Mouse (Mus musculus) urinary bladder, adult 18-20 months (tissue): ENCODE results near the gene Tbcb.
"Not testable (repeated sequence)": the region's sequence is repeated elsewhere in the genome, so short reads cannot be mapped to it uniquely, and the experiment has no call there.

Source experiments
- DNase-seq, 2 experiments: peaks; one replicate each; pipeline ENCODE4 v3.0.0; 2022; ENCODE audit warnings: low spot score in 2 of 2, mixed read lengths in 2 of 2

The Tbcb gene

GRCm38 (mm10) chr7:30222205-30222604 lies 9.9 kb downstream of the Tbcb start:
- no peak for DNase-seq

- DNase-seq: no peak
These were observed 10.6 kb downstream of the Tbcb start for GRCm38 (mm10) chr7:30221433-30221832.

DNA sequence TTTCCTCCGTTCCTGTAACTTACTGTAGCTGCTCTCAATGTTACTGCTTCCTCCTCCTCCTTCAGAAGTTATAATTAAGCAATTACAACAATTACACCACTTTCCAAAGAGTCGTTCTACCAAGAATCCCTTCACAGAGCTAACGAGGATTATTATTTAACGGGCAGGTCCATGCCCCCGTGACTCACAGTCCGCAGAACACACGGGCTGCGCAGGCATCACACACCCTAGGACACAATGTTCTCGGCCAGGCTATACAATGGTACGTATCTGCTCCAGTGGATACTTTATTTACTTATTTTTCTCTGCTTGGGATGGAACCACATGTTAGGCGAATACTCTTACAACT lies 12.1 kb downstream of the Tbcb start:
- no peak for DNase-seq

GRCm38 (mm10) chr7:30219293-30220007 lies 12.6 kb downstream of the Tbcb start:
- DNase-seq: no peak

DNA sequence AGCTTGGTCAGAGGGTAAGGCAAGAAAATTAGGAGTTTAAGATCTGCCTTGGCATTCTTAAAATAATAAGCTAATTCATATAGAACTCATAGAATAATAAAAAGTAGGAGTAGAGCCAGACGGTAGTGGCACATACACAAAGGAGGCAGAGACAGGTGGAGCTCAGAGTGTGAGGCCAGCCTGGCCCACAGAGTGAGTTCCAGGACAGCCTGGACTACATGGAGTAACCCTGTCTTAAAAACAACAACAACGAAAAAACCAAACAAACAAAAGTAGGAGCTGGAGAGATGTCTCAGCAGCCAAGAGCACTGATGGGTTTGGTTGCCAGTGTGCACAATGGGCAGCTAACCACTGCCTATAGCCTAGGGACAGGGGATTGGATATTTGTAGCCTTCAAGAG lies 14.8 kb downstream of the Tbcb start:
- no peak for DNase-seq

GRCm38 (mm10) chr7:30216723-30217151 lies 15.3 kb downstream of the Tbcb start:
- peak in 1 of 2 experiments; percentile 30 for DNase-seq

- DNase-seq: no peak
These were observed 16.2 kb downstream of the Tbcb start for GRCm38 (mm10) chr7:30215875-30216274.

DNA sequence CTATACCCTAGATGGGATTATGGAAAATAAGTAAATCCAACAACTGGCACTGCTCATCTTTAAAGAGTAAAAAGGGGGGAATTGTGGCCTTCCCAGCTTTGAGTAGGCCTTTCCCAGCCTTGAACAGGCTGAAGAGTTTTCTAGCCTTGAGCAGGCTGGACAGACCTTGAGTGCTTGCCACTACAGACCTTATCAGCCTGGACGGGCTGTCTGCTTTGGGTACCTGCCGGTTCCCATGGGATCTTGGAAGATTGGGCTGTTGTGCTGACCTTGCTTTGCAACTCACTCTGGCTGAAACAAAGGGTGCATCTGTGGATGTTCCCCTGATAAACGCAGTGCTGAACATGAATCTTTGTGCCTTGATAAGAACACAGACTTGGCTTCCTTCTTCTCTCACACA lies 18.2 kb downstream of the Tbcb start:
- DNase-seq: no peak

DNA sequence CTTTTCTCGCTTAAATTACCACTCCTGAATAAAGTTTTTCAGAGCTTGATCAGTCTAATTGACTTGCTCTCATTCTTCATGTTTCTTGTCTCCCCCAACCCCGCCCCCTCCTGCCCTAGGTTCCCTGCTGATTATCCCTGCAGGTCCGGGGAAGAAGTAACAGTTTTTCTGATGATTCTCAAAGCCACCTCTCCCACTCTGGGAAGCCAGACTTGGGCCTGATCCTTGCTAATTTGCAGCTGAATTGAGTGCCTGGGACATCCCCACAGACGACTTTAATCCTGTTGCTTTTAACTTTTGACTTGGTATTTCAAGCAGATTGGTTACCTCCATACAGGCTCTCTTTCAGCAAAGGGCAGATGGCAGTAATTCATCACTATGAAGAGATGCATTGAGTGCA lies 21.0 kb downstream of the Tbcb start:
- DNase-seq: no peak

GRCm38 (mm10) chr7:30206364-30206763 lies 25.7 kb downstream of the Tbcb start:
- DNase-seq: not testable (repeated sequence)

GRCm38 (mm10) chr7:30205383-30205782 lies 26.7 kb downstream of the Tbcb start:
- no peak for DNase-seq

GRCm38 (mm10) chr7:30204380-30204779 lies 27.7 kb downstream of the Tbcb start:
- no peak for DNase-seq

DNA sequence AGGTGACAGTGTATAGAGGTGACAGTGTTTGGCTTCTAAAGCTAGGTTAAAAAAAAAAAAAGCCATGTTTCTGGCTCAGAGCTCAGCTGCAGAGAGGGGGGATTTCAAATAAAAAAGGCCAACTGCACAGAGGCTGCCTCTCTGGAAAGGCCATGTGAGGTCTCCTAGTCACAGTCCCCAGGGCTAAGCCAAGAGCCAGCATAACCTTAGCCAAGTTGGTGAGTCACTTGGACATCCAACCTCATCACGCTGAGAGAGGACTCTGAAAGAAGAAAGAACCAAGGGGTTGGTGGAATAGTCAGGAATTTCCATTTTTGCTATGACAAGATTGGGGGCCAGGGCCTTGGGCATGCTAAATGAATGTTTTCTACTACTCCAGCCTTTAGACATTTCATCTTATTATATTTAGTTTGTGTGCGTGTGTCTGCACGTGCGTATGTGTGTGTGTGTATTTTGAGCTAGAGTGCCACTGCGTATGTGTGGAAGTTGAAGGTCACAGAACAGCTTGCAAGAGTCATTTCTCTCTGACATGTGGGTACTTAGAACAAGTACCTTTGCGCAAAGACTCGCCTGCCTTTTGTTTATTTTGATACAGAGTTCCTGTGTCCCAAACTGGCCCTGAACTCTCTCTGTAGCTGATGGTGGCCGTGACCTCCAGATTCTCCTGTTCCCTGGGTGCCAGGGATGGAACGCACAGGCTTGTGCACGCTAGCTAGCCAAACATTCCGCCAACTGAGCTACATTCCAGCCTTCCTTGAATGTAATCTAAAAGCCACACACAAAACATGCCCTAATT lies 29.0 kb downstream of the Tbcb start:
- no peak for DNase-seq

DNA sequence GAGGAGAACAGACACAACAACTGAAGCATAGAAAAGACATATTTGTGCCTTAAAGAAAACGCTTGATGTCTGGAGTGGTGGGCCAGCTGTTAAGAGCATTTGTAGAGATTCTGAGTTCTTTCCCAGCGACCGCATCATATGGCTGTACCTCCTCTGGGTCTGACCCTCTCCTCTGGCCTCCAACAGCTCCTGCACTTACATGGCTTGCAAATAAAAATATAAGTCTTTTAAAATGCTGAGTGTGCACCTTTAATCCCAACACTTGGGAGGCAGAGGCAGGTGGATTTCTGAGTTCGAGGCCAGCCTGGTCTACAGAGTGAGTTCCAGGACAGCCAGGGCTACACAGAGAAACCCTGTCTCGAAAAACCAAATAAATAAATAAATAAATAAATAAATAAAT lies 31.4 kb downstream of the Tbcb start:
- not testable (repeated sequence) for DNase-seq

DNA sequence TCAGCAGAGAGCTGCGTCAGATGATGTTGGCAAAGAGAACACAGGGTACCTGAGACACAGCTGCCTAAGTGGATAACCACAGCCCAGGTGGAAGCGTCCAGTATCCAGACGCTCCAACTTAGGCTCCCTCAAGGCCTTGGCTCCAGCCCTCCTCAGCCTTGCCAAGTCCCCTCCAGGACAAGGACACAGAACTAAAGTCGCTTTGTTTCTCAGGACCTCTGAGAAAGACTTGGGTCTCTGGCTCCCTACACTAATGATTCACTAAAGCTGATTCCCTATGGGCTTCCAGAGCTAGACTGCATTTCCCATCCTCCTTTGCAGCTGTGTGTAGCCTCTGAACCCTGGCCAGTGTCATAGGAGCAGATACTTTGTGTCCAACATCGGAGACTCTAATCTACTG lies 31.9 kb downstream of the Tbcb start:
- DNase-seq: no peak

- no peak for DNase-seq
These were observed 32.5 kb downstream of the Tbcb start for GRCm38 (mm10) chr7:30199498-30200139.

DNA sequence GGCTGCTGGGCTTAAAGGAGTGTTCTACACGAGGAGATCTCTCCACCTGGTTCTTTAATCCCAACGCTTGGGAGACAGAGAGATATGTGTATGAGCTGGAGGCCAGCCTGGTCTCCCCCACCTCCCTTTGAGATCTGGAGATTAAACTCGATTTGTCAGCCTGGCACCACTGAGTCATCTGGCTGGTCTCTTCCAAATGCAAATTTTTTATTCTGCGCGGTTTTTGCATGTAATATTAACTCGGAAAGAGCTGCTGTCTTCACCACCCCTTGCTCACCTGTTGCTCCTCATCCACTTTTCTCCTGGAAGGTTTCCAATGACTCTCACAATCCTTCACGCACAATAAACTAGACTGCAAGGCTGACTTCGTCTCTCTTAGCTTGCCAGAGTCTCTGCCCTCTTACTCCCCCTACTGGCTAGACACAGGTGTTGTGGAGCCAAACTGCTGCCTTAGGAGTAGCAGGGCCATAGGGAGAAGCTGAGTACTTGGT lies 33.5 kb downstream of the Tbcb start, which contains the start of gene Capns1:
Gene Capns1, minus strand, starts transcription at position 331 of the 491 bp plus-strand sequence.
- DNase-seq: no peak

GRCm38 (mm10) chr7:30197592-30198129 lies 34.4 kb downstream of the Tbcb start:
- no peak for DNase-seq

DNA sequence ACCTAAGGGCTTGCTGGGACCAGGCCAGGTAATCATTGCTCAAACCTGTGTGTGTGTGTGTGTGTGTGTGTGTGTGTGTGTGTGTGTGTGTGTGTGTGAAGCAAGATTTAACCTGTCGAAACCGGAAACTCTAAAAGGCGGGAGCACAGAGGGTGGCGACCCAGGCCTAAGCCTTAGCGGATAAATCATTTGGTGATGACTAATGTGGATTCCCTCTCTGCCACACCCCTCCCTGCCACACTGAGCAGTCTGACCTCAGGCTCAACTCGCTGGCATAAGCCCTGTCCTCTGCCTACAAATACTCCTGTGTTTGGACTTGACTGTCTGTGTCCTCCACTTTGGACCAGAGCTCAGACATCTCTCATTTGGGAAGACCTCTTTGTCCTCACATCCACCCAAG lies 35.9 kb downstream of the Tbcb start:
- peak in 1 of 2 experiments; percentile 57 for DNase-seq

DNA sequence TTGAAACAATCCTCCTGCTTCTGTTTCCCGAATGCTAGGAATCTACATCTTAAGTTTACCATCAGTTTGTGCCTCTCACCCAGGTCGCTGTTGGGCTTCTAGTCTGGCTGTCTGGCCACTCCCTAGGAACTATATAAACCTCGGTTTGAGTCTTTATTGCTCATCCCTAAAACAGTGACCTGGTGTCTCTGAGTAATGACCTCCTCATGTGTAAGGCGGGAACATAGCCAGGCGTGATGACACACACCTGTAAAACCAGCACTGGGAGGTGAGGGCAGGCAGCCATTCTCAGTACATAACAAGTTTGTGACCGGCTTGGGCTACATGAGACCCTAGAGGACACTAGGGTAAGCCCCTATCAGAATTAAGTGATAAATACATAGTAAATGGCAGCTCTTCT lies 36.6 kb downstream of the Tbcb start:
- no peak for DNase-seq

DNA sequence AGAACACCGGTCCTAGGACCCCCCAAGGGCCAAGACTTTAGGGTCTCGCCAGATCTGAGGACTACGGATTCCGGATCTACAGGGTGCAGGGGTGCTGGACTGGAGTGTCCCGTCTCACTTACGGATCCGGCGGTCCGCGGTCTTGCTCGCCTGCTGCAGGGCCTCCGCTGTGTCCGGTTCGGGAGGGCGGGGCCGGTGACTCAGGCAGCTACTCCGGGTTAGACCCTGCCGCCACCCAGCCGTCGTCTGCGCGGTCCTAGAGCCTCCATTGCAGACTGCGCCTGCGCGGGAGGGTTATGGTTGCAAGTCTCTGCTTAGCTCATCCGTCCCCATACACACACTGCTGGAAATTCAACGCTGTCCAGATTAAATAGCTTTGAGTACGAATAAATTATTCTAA lies 37.2 kb downstream of the Tbcb start:
- peak; percentile 87 to 94 for DNase-seq
